ENCODE assay signal across 2 mouse cellular contexts in the genomic region with DNA sequence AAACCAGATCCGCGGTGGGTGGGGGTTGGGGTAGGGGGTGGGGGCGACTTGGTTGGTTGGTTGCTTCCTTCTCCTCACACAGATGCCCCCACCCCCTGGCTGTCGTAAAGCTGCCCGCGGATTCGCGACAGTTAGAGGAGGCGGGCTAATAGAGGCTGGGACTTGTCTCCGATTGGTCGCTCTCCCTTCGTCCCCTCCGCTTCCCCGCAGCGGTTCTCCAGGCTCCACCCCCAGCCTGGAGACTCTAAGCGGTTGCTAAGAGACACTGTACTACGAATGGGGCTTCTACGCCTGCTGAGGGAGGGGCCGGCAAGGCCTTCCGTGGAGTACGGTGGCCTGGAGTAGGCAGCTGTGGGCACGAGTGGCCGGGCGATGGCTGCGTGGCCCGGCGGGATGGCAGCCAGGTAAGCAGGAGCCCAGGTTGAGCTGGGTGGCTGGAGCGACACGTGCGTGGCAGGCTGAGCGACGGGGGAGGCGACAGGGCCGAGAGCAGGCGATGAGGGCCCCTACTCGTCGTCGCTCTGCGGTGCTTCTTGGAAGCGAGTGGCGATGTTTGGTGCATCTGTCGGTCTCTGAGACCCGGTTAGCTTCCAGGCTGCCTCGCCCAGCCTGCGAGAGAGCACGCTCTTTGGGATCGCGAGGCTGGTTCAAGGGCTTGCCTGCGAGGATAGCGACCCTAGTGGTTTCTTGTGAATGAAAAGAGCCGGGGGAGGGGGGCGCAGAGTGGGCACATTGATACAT.
A peak's percentile ranks its signal among the peaks of the same experiment; 100 is the strongest.
TF ChIP-seq lines count a peak whose summit lies in the region.

TSS of gene Lins1 (plus strand) at position 270 of the 741 bp plus-strand sequence.

TF ChIP-seq in C2C12, 6 proteins besides CTCF, POLR2A, EP300 and RAD21 (continued from another document):
- no peak for TF ChIP-seq FOSL1 (IDR thresholded peaks at IDR 0.05; ENCODE audit: insufficient read depth, low read length, poor library complexity, severe bottlenecking)

TF ChIP-seq in myocyte, 11 proteins besides CTCF, POLR2A, EP300 and RAD21 (continued from another document):
- TF ChIP-seq POLR2AphosphoS2 (IDR thresholded peaks at IDR 0.05; ENCODE audit: insufficient read length, low read depth) = peak; percentile 94
- peak in 2 of 3 experiments; percentile 73 to 78 for TF ChIP-seq MYOG (IDR thresholded peaks at IDR 0.05; ENCODE audit: control insufficient read depth in 1 of 3, insufficient read depth in 1 of 3, insufficient read length in 2 of 3, low read depth in 2 of 3)
- TF ChIP-seq E2F4 (IDR thresholded peaks at IDR 0.05; ENCODE audit: insufficient read depth) = no peak
- TF ChIP-seq MYOD1 (IDR thresholded peaks at IDR 0.05; ENCODE audit: control insufficient read depth in 1 of 3, insufficient read length in 2 of 3, low read depth in 2 of 3) = peak in 2 of 3 experiments; percentile 76
- TF ChIP-seq TCF3 (IDR thresholded peaks at IDR 0.05; ENCODE audit: insufficient read length, low read depth) = no peak
